Mouse (Mus musculus) ES-E14 (cell line): ENCODE measurements around the gene Fam206a. TPM values are rescaled to one million over a fixed set of nuclear protein-coding genes. Genes with fewer than 3 reads are reported as not detected.

Experiments
- DNase-seq: peaks from one replicate; pipeline ENCODE4 v3.0.0-alpha.2; 2013; ENCODE audit warnings: low read depth, low spot score
- H3K27ac ChIP-seq: 2 replicates; pipeline ENCODE4 v1.5.1; 2012; ENCODE audit warnings: low read depth, mild to moderate bottlenecking, low read length, moderate library complexity, mixed read lengths; ENCODE audit not compliant: poor library complexity, insufficient read depth, severe bottlenecking
- H3K36me3 ChIP-seq: 2 replicates; pipeline ENCODE4 v1.6.1; 2012; ENCODE audit warnings: mild to moderate bottlenecking, low read length, moderate library complexity, mixed read lengths; ENCODE audit not compliant: control insufficient read depth, poor library complexity, insufficient read depth, severe bottlenecking
- H3K4me1 ChIP-seq, 2 experiments: fragments of 150-350 bp in 1 of 2; sonication (generic) in 1 of 2; 2 replicates each; pipeline ENCODE4 v1.6.1; 2012; ENCODE audit warnings: low read length in 2 of 2, mild to moderate bottlenecking in 1 of 2, mixed read lengths in 1 of 2; ENCODE audit not compliant: control insufficient read depth in 2 of 2, insufficient read depth in 2 of 2, poor library complexity in 1 of 2
- H3K4me3 ChIP-seq, 2 experiments: fragments of 150-350 bp in 1 of 2; sonication (generic) in 1 of 2; 2 replicates each; pipeline ENCODE4 v1.5.1; 2012; ENCODE audit warnings: low read length in 2 of 2, low read depth in 1 of 2, mild to moderate bottlenecking in 1 of 2, mixed read lengths in 1 of 2; ENCODE audit not compliant: insufficient read depth in 1 of 2, poor library complexity in 1 of 2, severe bottlenecking in 1 of 2
- H3K9ac ChIP-seq: 2 replicates; pipeline ENCODE4 v1.6.1; 2012; ENCODE audit warnings: low read depth, mild to moderate bottlenecking, low read length, mixed read lengths; ENCODE audit not compliant: poor library complexity, insufficient read depth, severe bottlenecking
- H3K9me3 ChIP-seq: fragments of 150-350 bp; sonication (generic); 2 replicates; pipeline ENCODE4 v1.6.1; 2012; ENCODE audit warnings: low read depth, mild to moderate bottlenecking, low read length; ENCODE audit not compliant: control insufficient read depth, insufficient read depth
- CHD2 ChIP-seq: IDR thresholded peaks from 2 replicates; pipeline ENCODE4 v1.6.1; 2014; ENCODE audit warnings: mild to moderate bottlenecking, low read depth, low read length, inconsistent platforms
- HCFC1 ChIP-seq: IDR thresholded peaks from 2 replicates; pipeline ENCODE4 v1.6.1; 2012; ENCODE audit warnings: low read length, inconsistent platforms, borderline replicate concordance; ENCODE audit not compliant: insufficient read depth
- MAFK ChIP-seq: IDR thresholded peaks from 2 replicates; pipeline ENCODE4 v1.6.1; 2014; ENCODE audit warnings: mild to moderate bottlenecking, low read depth, low read length, inconsistent platforms; ENCODE audit not compliant: insufficient read depth
- ZC3H11A ChIP-seq: IDR thresholded peaks from 2 replicates; pipeline ENCODE4 v1.6.1; 2012; ENCODE audit warnings: low read depth, mild to moderate bottlenecking, inconsistent platforms, low read length, borderline replicate concordance
- ZNF384 ChIP-seq: IDR thresholded peaks from 2 replicates; pipeline ENCODE4 v1.6.1; 2012; ENCODE audit warnings: low read depth, low read length, inconsistent platforms
- in situ Hi-C, 2 experiments: fragments of 600-800 bp; cut with MboI; formaldehyde crosslinking; loops; one replicate each; pipeline ENCODE4 v1.15.1; 2025; ENCODE audit warnings: low sequenced_read_pairs in 2 of 2, inconsistent platforms in 1 of 2; ENCODE audit not compliant: unreplicated experiment in 2 of 2
- total RNA-seq: library from RNA; depleted of rRNA; stranded (reverse); fragments of 300-350 nt; gene quantifications from 2 replicates; pipeline ENCODE4 v1.2.3, GENCODE M21; 2012; rRNA removed

Gene Fam206a
- total RNA-seq, 1 experiment: 7.9 TPM

GRCm38 (mm10) chr4:56856371-56856949, 54.3 kb downstream of the Fam206a start:
- in situ Hi-C loops: no loop called here
- peaks cover 6 to 18% of the 10 kb centered on the region in 2 experiments for H3K4me1 ChIP-seq
- H3K9ac ChIP-seq: peak overlapping the region; percentile 55; the same call in 1 of the 2 replicates
- no peak for DNase-seq
- TF ChIP-seq ZNF384 (no peak), HCFC1 (no peak), MAFK (no peak), CHD2 (no peak), ZC3H11A (no peak)
- peak overlapping the region; percentile 40; the same call in 1 of the 2 replicates for H3K27ac ChIP-seq
- no peak overlapping the region for H3K4me3 ChIP-seq
- H3K9me3 ChIP-seq: no peaks in the 10 kb centered on the region
- no peaks in the 10 kb centered on the region for H3K36me3 ChIP-seq

- Histone ChIP-seq H3K9ac (no peak overlapping the region), H3K9me3 (no peaks in the 10 kb centered on the region), H3K36me3 (no peaks in the 10 kb centered on the region), H3K4me1 (peaks cover 6 to 18% of the 10 kb centered on the region in 2 experiments), H3K27ac (peak overlapping the region; percentile 90; the same call in 1 of the 2 replicates), H3K4me3 (no peak overlapping the region)
- no peak for TF ChIP-seq MAFK
- no peak for TF ChIP-seq ZC3H11A
- TF ChIP-seq HCFC1: no peak
- no peak for TF ChIP-seq CHD2
- TF ChIP-seq ZNF384: no peak
- DNase-seq: peak; percentile 52
- in situ Hi-C loops: no loop called here
Measured at GRCm38 (mm10) chr4:56858733-56859132, 56.6 kb downstream of the Fam206a start.

Other genes with a start within 250 kb of the Fam206a start
- gene Gm26657, start 62.3 kb upstream of the Fam206a start, total RNA-seq: 0.31 and 0.58 TPM in 2 replicates
- gene Actl7b, start 60.9 kb upstream of the Fam206a start, total RNA-seq: 1.1 and 3.5 TPM in 2 replicates
- gene Actl7a, start 58.9 kb upstream of the Fam206a start, total RNA-seq: 0.62 and 0.63 TPM in 2 replicates
- gene Elp1, start within 50 bp of the Fam206a start, total RNA-seq: 75.7 and 76.8 TPM in 2 replicates
- gene Ctnnal1, start 62.8 kb downstream of the Fam206a start, total RNA-seq: 62.0 and 74.2 TPM in 2 replicates
- gene Tmem245, start 145.1 kb downstream of the Fam206a start, total RNA-seq: 54.9 and 60.0 TPM in 2 replicates
- 0.48 and 0.54 TPM in 2 replicates for gene Frrs1l, start 188.0 kb downstream of the Fam206a start, total RNA-seq